Comparison of ENCODE assay signal across 15 mouse cellular contexts in the genomic region with DNA sequence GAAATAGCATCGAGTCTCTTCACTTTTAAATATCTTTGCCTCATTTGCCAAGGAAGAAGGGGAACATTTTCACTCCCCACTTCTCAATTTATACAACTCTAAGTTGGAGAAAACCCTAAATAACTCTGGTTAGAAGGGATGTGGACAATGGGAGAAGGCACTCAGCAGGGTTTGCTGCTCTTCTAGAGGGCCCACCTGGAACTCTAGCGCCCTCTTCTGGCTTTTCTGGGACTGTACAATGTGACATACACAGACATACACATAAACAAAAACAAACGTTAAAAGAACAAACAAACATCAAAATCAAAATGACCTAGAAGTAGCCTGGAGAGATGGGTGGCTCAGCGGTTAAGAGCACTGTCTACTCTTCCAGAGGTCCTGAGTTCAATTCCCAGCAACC.
A peak's percentile ranks its signal among the peaks of the same experiment; 100 is the strongest.
DNase-seq lines count a peak whose midpoint lies in the region; ATAC-seq and TF ChIP-seq lines count a peak whose summit lies in the region.
"Had no signal": no experiment of that assay in that cellular context is flagged by ENCODE, and none has a peak within 500 bp of the region (broad histone marks: within the 10 kb centered on the region; RNA-seq: fewer than 3 reads in every experiment).

No protein-coding gene starts in this region.

- intact Hi-C loops in heart, adult 2 months (cut with DNase I), result no loop called here

- H3K4me2 ChIP-seq in liver, postnatal 0 days (ENCODE audit: low read depth, low read length), result no peak overlapping the region
- H3K4me2 ChIP-seq in liver, embryonic 12.5 days, result no peak overlapping the region
- H3K4me2 ChIP-seq: forebrain, embryonic 15.5 days; hindbrain, embryonic 14.5 days; liver, embryonic 15.5 days had no signal

- H3K4me1 ChIP-seq in heart, adult 2 months (ENCODE audit: control insufficient read depth, insufficient read depth, low read length), result peaks cover 6% of the 10 kb centered on the region
- 0 out of 2 replicates have a peak, but pooled peaks cover 7% of the 10 kb centered on the region for H3K4me1 ChIP-seq in liver, postnatal 0 days (ENCODE audit: insufficient read depth)
- H3K4me1 ChIP-seq in liver, embryonic 12.5 days, result peaks cover 12% of the 10 kb centered on the region; the same call in 1 of the 2 replicates

- no peak for TF ChIP-seq EP300 in heart, adult 2 months (IDR thresholded peaks at IDR 0.05; ENCODE audit: insufficient read depth, low read depth, low read length)
- no peak for TF ChIP-seq EP300 in liver, postnatal 0 days (IDR thresholded peaks at IDR 0.05; ENCODE audit: low read depth)

- TF ChIP-seq CTCF in heart, adult 2 months (IDR thresholded peaks at IDR 0.05), result peak; percentile 47
- peak; percentile 42 for TF ChIP-seq CTCF in liver, postnatal 0 days (IDR thresholded peaks at IDR 0.05; ENCODE audit: low read depth)

- no peak for TF ChIP-seq POLR2A in heart, adult 2 months (IDR thresholded peaks at IDR 0.05; ENCODE audit: insufficient read depth, low read depth, low read length)

- H3K27me3 ChIP-seq in heart, adult 2 months (ENCODE audit: control insufficient read depth, insufficient read depth, low read length), result no peaks in the 10 kb centered on the region
- no peaks in the 10 kb centered on the region for H3K27me3 ChIP-seq in liver, postnatal 0 days (ENCODE audit: insufficient read depth, low read length)
- peaks cover 46% of the 10 kb centered on the region for H3K27me3 ChIP-seq in liver, embryonic 12.5 days (replicated peaks)

- 42% methylated on average over 4 of the region's 4 CpGs for WGBS in heart, adult 2 months
- WGBS in liver, postnatal 0 days (ENCODE audit: insufficient replicate concordance), result 44% methylated on average over 4 of the region's 4 CpGs
- WGBS in liver, embryonic 12.5 days (ENCODE audit: insufficient replicate concordance), result 32% methylated on average over 4 of the region's 4 CpGs

- H3K4me3 ChIP-seq in heart, adult 2 months, result no peak overlapping the region
- no peak overlapping the region for H3K4me3 ChIP-seq in liver, postnatal 0 days (ENCODE audit: low read depth, low read length)
- no peak overlapping the region for H3K4me3 ChIP-seq in liver, embryonic 12.5 days
- H3K4me3 ChIP-seq: forebrain, embryonic 15.5 days; liver, embryonic 15.5 days had no signal

- no peaks in the 10 kb centered on the region for H3K36me3 ChIP-seq in heart, adult 2 months (ENCODE audit: control insufficient read depth, insufficient read depth, low read length)
- no peaks in the 10 kb centered on the region for H3K36me3 ChIP-seq in liver, postnatal 0 days (replicated peaks; ENCODE audit: insufficient read depth, low read length)
- no peaks in the 10 kb centered on the region for H3K36me3 ChIP-seq in liver, embryonic 12.5 days
- H3K36me3 ChIP-seq: forebrain, embryonic 15.5 days; liver, embryonic 15.5 days had no signal

- H3K9me3 ChIP-seq in liver, postnatal 0 days (ENCODE audit: low read length), result no peaks in the 10 kb centered on the region
- H3K9me3 ChIP-seq in liver, embryonic 12.5 days (replicated peaks), result no peaks in the 10 kb centered on the region
- H3K9me3 ChIP-seq: forebrain, embryonic 15.5 days; liver, embryonic 15.5 days had no signal

- no peak for DNase-seq in heart, adult 2 months
- no peak for DNase-seq in heart, postnatal 4 days
- no peak for DNase-seq in liver, postnatal 0 days
- peak; percentile 31 to 37 for DNase-seq in B cell, adult 2 months
- peak; percentile 72 for DNase-seq in ZHBTc4 (ENCODE audit: low read depth, low spot score)
- no peak for DNase-seq in spleen, adult 18-20 months
- no peak for DNase-seq in layer of hippocampus, postnatal 14 days (ENCODE audit: low spot score in 2 of 2)
- DNase-seq: adrenal gland, postnatal 25 days; cerebellum, adult 11 months; gastrocnemius, postnatal 36 days; retina, postnatal 1 day had no signal

- H3K79me2 ChIP-seq in heart, adult 2 months (replicated peaks; ENCODE audit: control insufficient read depth, insufficient read depth, low read length), result no peaks in the 10 kb centered on the region

- no peak overlapping the region for H3K27ac ChIP-seq in heart, adult 2 months
- no peak overlapping the region for H3K27ac ChIP-seq in liver, postnatal 0 days (ENCODE audit: low read depth)
- H3K27ac ChIP-seq in liver, embryonic 12.5 days, result no peak overlapping the region
- H3K27ac ChIP-seq: forebrain, embryonic 15.5 days; hindbrain, embryonic 14.5 days; liver, embryonic 15.5 days had no signal

- ATAC-seq in liver, postnatal 0 days, result no peak
- ATAC-seq in liver, embryonic 12.5 days, result no peak
- ATAC-seq: forebrain, embryonic 15.5 days had no signal

- no peak overlapping the region for H3K9ac ChIP-seq in heart, adult 2 months (ENCODE audit: low read depth, low read length)
- no peak overlapping the region for H3K9ac ChIP-seq in liver, postnatal 0 days (replicated peaks)
- no peak overlapping the region for H3K9ac ChIP-seq in liver, embryonic 12.5 days
- H3K9ac ChIP-seq: forebrain, embryonic 15.5 days; hindbrain, embryonic 14.5 days; liver, embryonic 15.5 days had no signal

Comparison
In these comparisons a context has a peak if more than half of its experiments do, and no peak if none do; other contexts are left out.
1. DNase-seq: peak in B cell, adult 2 months (2 of 2) and ZHBTc4 (single experiment); none in heart, adult 2 months (0 of 2), heart, postnatal 4 days (single experiment), liver, postnatal 0 days (single experiment), spleen, adult 18-20 months (0 of 2) and layer of hippocampus, postnatal 14 days (0 of 2).